ENCODE assay signal across 19 mouse cellular contexts in the genomic region with DNA sequence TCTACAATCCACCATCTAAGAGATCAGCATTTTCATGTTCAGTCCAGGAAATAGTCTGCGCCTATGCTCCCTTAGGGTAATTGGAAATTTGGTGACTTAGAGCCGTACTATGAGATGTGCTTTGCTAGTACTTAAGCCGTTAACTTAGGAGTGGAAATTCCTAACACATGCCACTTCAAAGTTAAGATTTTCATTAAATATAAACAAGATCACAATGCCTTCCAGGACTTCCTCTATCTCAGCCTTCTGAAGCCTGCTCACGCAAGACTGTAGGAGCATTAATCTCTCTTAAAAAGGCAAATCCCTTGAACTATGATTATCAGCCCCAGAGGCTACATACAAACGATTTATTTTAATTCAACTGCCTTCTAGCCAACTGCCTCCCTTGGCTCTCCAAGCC.
"Had no signal": no experiment of that assay in that cellular context is flagged by ENCODE, and none has a peak within 500 bp of the region (broad histone marks: within the 10 kb centered on the region; RNA-seq: fewer than 3 reads in every experiment).

No protein-coding gene starts in this region.

- H3K9ac ChIP-seq: limb, embryonic 13.5 days; liver, embryonic 12.5 days; liver, embryonic 15.5 days had no signal

- H3K4me3 ChIP-seq: layer of hippocampus, adult 2 months; limb, embryonic 10.5 days; limb, embryonic 13.5 days; liver, embryonic 12.5 days; liver, embryonic 15.5 days had no signal

- H3K27ac ChIP-seq: layer of hippocampus, adult 2 months; limb, embryonic 10.5 days; limb, embryonic 13.5 days; liver, embryonic 12.5 days; liver, embryonic 15.5 days; macrophage; stomach, postnatal 0 days had no signal

- H3K9me3 ChIP-seq: limb, embryonic 10.5 days; limb, embryonic 13.5 days; liver, embryonic 12.5 days; liver, embryonic 15.5 days had no signal

- H3K4me2 ChIP-seq: limb, embryonic 13.5 days; liver, embryonic 12.5 days; liver, embryonic 15.5 days had no signal

- ATAC-seq: intestine, embryonic 16.5 days; liver, embryonic 12.5 days; lung, postnatal 0 days had no signal

- H3K4me1 ChIP-seq: liver, embryonic 12.5 days; liver, embryonic 15.5 days had no signal

- DNase-seq: kidney, adult 18-20 months; kidney, adult 9 months; kidney, postnatal 25 days; layer of hippocampus, adult 9-11 months; liver; lung, adult 18-20 months; right cerebral cortex, postnatal 4 days; thymus, adult 2 months; thymus, postnatal 14 days; thymus, postnatal 4 days had no signal

- H3K27me3 ChIP-seq: limb, embryonic 13.5 days; liver, embryonic 12.5 days; liver, embryonic 15.5 days had no signal

- H3K36me3 ChIP-seq: limb, embryonic 10.5 days; limb, embryonic 13.5 days; liver, embryonic 12.5 days; liver, embryonic 15.5 days had no signal
